In the genomic region with DNA sequence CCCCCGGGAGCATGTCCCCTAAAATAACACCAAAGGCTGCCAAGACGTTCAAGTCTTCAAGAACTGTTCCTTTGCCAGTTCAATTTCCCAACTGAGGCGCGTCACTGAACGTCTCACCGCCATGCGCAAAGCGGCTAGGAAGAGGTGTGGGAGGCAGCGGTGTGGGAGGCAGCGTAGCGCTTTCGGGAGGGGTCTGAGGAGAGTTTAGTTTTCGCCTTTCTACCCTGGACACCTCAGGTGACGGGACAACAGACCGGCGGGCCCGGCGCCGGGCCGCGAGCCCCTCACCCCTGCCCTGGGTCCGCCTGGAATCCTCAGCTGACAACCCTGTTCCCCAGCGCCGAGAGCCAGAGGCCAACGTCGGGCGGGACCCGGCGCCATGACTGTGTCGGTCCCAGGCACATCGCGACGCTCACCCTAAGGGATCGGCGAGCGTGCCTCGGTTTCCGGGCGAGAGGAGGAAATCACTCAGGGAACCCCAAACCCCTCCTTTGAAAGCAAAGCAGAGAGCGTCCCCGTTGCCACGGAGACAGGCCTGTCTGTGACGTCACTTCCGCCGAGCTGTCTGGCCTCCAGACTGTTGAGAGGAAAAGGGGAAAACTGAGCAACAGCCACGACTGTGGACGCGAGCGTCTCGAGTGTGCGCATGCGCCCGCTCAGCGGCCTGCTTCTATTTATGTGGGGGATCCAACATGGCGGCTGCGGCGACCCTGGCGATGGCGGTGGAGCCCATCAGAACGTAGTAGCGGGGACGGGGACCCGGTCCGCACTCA, we compare ENCODE assay signal across 7 mouse cellular contexts. TPM values are rescaled to one million over a fixed set of nuclear protein-coding genes. Genes with fewer than 3 reads are reported as not detected.
DNase-seq lines count a peak whose midpoint lies in the region; ATAC-seq lines count a peak whose summit lies in the region.

TSS of gene Ubn2 (plus strand) at position 690 of the 773 bp plus-strand sequence.

- H3K4me3 ChIP-seq in intestine, embryonic 16.5 days (ENCODE audit: low read length) = peak within 1 kb of the TSS; percentile 97
- H3K4me3 ChIP-seq in midbrain, embryonic 11.5 days (ENCODE audit: low read depth, low read length) = peak within 1 kb of the TSS; percentile 99

- WGBS in intestine, embryonic 16.5 days = under 1% methylated on average over 64 of the region's 64 CpGs
- WGBS in midbrain, embryonic 11.5 days = under 1% methylated on average over 64 of the region's 64 CpGs

- no peaks in the 10 kb centered on the region for H3K36me3 ChIP-seq in intestine, embryonic 16.5 days (ENCODE audit: control insufficient read depth, insufficient read depth, low read length)
- no peaks in the 10 kb centered on the region for H3K36me3 ChIP-seq in midbrain, embryonic 11.5 days (ENCODE audit: control insufficient read depth, insufficient read depth, low read length)

- ATAC-seq in intestine, embryonic 16.5 days = peak; percentile 98
- ATAC-seq in midbrain, embryonic 11.5 days (ENCODE audit: low FRiP score) = peak; percentile 97

- intact Hi-C loops in left cerebral cortex, postnatal 36 days (cut with DNase I) = loop anchor here (1.0 to 5.0 kb wide), 2 partner anchors 51 to 100 kb away; partner anchors contain the start of genes Fmc1 and Ttc26

- no peaks in the 10 kb centered on the region for H3K27me3 ChIP-seq in intestine, embryonic 16.5 days (replicated peaks; ENCODE audit: control insufficient read depth, insufficient read depth, low read length)
- no peaks in the 10 kb centered on the region for H3K27me3 ChIP-seq in midbrain, embryonic 11.5 days (ENCODE audit: control insufficient read depth, insufficient read depth, low read length)

- peak within 1 kb of the TSS; percentile 98 for H3K27ac ChIP-seq in intestine, embryonic 16.5 days (ENCODE audit: low read length)
- H3K27ac ChIP-seq in midbrain, embryonic 11.5 days (ENCODE audit: low read depth, low read length) = peak within 1 kb of the TSS; percentile 97

- no peaks in the 10 kb centered on the region for H3K9me3 ChIP-seq in intestine, embryonic 16.5 days (ENCODE audit: control insufficient read depth, low read length)
- no peaks in the 10 kb centered on the region for H3K9me3 ChIP-seq in midbrain, embryonic 11.5 days (ENCODE audit: control insufficient read depth, low read length)

- H3K4me2 ChIP-seq in intestine, embryonic 16.5 days (ENCODE audit: low read depth, low read length) = peak within 1 kb of the TSS; percentile 85
- peak within 1 kb of the TSS; percentile 75 for H3K4me2 ChIP-seq in midbrain, embryonic 11.5 days

- peak within 1 kb of the TSS; percentile 95 for H3K9ac ChIP-seq in intestine, embryonic 16.5 days (ENCODE audit: low read depth, low read length)
- H3K9ac ChIP-seq in midbrain, embryonic 11.5 days (ENCODE audit: low read length) = peak within 1 kb of the TSS; percentile 95

- H3K4me1 ChIP-seq in intestine, embryonic 16.5 days (ENCODE audit: control insufficient read depth, insufficient read depth, low read length) = peaks cover 7% of the 10 kb centered on the region
- H3K4me1 ChIP-seq in midbrain, embryonic 11.5 days (ENCODE audit: control insufficient read depth, insufficient read depth, low read length) = peaks cover 6% of the 10 kb centered on the region; the same call in 1 of the 2 replicates

- DNase-seq in adrenal gland, adult 8-10 months = peak; percentile 98
- DNase-seq in embryo, embryonic 9.5 days (ENCODE audit: extremely low spot score) = peak; percentile 96
- DNase-seq in gastrocnemius, postnatal 4 days (ENCODE audit: low spot score in 2 of 2) = peak; percentile 95 to 97
- peak; percentile 98 to 99 for DNase-seq in left cerebral cortex, postnatal 36 days (ENCODE audit: low spot score in 2 of 2)
- peak; percentile 100 for DNase-seq in midbrain, embryonic 11.5 days (ENCODE audit: low spot score, missing footprints)
- peak; percentile 99 for DNase-seq in skeletal muscle tissue, adult 2 months (ENCODE audit: low read depth, low spot score)

RNA-seq across cellular contexts. Expression of gene Ubn2, which starts in this region (rescaled TPM):
- 10 to 100 TPM; 26.2 to 50.5 (median 35.0) TPM for total RNA-seq in adrenal gland, adult 8-10 months (2022)
- 10 to 100 TPM; 29.2 to 36.9 TPM for total RNA-seq in gastrocnemius, postnatal 4 days (2021)
- polyA plus RNA-seq in intestine, embryonic 16.5 days (2015; fragmentation: Nextera tagmentation; extraction: Ambion mirVana) = 6.1 and 7.7 TPM in 2 replicates
- total RNA-seq in left cerebral cortex, postnatal 36 days (2021) = 10 to 100 TPM; 44.3 to 62.6 TPM
- polyA plus RNA-seq in midbrain, embryonic 11.5 days (2014; fragmentation: Nextera tagmentation; extraction: Ambion mirVana) = 15.5 and 16.6 TPM in 2 replicates

Comparison
In these comparisons a context has a peak if more than half of its experiments do, and no peak if none do; other contexts are left out.
1. Peak in every context shown above with its lines: DNase-seq, ATAC-seq, H3K4me3 ChIP-seq and H3K27ac ChIP-seq.